Mouse (Mus musculus) hindbrain, embryonic 12.5 days (tissue): Measurements from ENCODE around the gene Wdfy3. TPM values are rescaled to one million over a fixed set of nuclear protein-coding genes. Genes with fewer than 3 reads are reported as not detected.
A peak's percentile ranks its signal among the peaks of the same experiment; 100 is the strongest.

Experiments used
- ATAC-seq: fragments of 200-750 bp; cut with Nextera tagmentation; 2 replicates; pipeline ENCODE4 v1.8.0; 2017; ENCODE audit warnings: moderate TSS enrichment; ENCODE audit not compliant: low FRiP score
- H3K27ac ChIP-seq: fragments of 300-500 bp; sonication (generic); 2 replicates; pipeline ENCODE4 v1.5.1; 2016; ENCODE audit warnings: mild to moderate bottlenecking
- H3K27me3 ChIP-seq: fragments of 300-500 bp; sonication (generic); 2 replicates; pipeline ENCODE4 v1.6.1; 2016; ENCODE audit warnings: mild to moderate bottlenecking
- H3K36me3 ChIP-seq: fragments of 300-500 bp; sonication (generic); 2 replicates; pipeline ENCODE4 v1.6.1; 2016; ENCODE audit warnings: mild to moderate bottlenecking
- H3K4me1 ChIP-seq: fragments of 300-500 bp; sonication (generic); 2 replicates; pipeline ENCODE4 v1.6.1; 2016
- H3K4me2 ChIP-seq: fragments of 300-500 bp; sonication (generic); replicated peaks from 2 replicates; pipeline ENCODE4 v1.6.1; 2016; ENCODE audit warnings: mild to moderate bottlenecking
- H3K4me3 ChIP-seq: fragments of 300-500 bp; sonication (generic); 2 replicates; pipeline ENCODE4 v1.5.1; 2016; ENCODE audit warnings: mild to moderate bottlenecking
- H3K9ac ChIP-seq: fragments of 300-500 bp; sonication (generic); 2 replicates; pipeline ENCODE4 v1.6.1; 2016; ENCODE audit warnings: mild to moderate bottlenecking, moderate library complexity
- H3K9me3 ChIP-seq: fragments of 300-500 bp; sonication (generic); replicated peaks from 2 replicates; pipeline ENCODE4 v1.6.1; 2016; ENCODE audit warnings: mild to moderate bottlenecking
- WGBS: fragments of 180-500 bp; shearing (Covaris S2); methylation state at CpG from one replicate; pipeline ENCODE4 v1.1.7; 2016; 5-methylcytosine and 5-hydroxymethylcytosine counted together
- polyA plus RNA-seq: library from polyadenylated mRNA; unstranded; fragments of >200 nt; fragmentation: Nextera tagmentation; extraction: Ambion mirVana; gene quantifications from 2 replicates; pipeline ENCODE4 v1.2.1, GENCODE M21; 2016

Wdfy3 gene
- polyA plus RNA-seq, 1 experiment from 2014 or later = 41.3 TPM

DNA sequence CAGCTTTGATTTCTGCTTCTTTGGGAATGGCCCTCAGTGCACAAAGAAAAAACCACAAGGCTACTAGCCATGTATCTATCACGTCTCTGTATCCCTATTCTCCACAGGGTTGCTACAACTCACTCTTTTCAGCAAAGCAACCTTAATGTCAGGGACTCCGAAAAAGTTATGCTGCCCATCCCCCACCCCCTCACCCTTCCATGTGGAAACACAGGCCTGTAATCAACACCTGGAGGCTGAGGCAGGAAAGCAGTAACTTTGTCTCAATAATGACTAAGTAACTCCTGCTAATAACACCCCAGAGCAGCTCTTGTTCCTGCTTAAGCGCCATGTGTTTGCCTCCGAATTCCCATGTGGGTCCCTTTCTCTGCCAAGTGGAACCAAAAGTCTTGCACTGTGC lies 17.3 kb downstream of the Wdfy3 start:
- H3K9me3 ChIP-seq = no peaks in the 10 kb centered on the region
- ATAC-seq = no peak
- H3K4me3 ChIP-seq = no peak overlapping the region
- H3K4me1 ChIP-seq = peaks cover 24% of the 10 kb centered on the region
- no peak overlapping the region for H3K9ac ChIP-seq
- H3K27me3 ChIP-seq = no peaks in the 10 kb centered on the region
- H3K36me3 ChIP-seq = peaks cover 4% of the 10 kb centered on the region
- no peak overlapping the region for H3K4me2 ChIP-seq
- 72% methylated on average over 4 of the region's 4 CpGs for WGBS
- H3K27ac ChIP-seq = no peak overlapping the region

DNA sequence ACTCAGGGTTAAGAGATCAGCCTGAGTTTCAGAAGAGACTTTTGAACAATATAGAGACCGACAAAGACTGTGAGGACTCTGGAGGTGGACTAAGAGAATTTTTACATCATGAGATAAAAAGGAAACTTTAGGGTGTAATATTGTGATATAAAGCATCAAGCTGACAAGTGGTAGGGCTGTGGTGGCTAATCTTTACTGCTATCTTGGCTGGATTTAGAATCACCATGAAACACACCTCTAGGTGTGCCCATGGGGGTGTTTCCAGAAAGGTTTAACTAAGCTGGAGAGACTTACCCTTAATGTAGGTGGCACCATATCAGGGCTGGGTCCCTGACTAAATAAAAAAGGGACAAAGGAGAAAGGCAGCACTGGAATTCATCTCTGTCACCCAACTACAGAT lies 19.0 kb downstream of the Wdfy3 start:
- WGBS = 91% methylated on average over 1 of the region's 1 CpGs
- no peaks in the 10 kb centered on the region for H3K27me3 ChIP-seq
- no peak overlapping the region for H3K27ac ChIP-seq
- no peak overlapping the region for H3K4me3 ChIP-seq
- H3K36me3 ChIP-seq = peaks cover 4% of the 10 kb centered on the region
- H3K4me2 ChIP-seq = no peak overlapping the region
- no peaks in the 10 kb centered on the region for H3K9me3 ChIP-seq
- H3K9ac ChIP-seq = no peak overlapping the region
- H3K4me1 ChIP-seq = peaks cover 19% of the 10 kb centered on the region
- no peak for ATAC-seq

DNA sequence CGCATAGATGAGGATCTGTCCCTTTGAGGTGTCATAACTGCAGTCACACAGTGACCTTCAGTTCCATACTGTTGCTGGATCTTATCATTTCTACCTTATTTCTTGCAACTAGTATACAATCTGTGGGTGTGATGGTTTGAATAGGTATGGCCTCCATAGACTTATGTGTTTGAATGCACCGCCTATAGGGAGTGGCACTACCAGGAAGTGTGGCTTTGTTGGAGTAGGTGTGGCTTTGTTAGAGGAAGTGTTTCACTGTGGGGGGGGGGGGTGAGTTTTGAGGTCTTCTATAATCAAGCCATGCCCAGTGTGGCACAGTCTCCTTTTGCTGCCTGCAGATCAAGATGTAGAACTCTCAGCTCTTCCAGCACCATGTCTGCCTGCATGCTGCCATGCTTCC lies 21.3 kb downstream of the Wdfy3 start:
- peaks cover 4% of the 10 kb centered on the region for H3K36me3 ChIP-seq
- no peak overlapping the region for H3K27ac ChIP-seq
- no peaks in the 10 kb centered on the region for H3K27me3 ChIP-seq
- ATAC-seq = no peak
- peaks cover 6% of the 10 kb centered on the region; the same call in 1 of the 2 replicates for H3K4me1 ChIP-seq
- no peak overlapping the region for H3K4me2 ChIP-seq
- 95% methylated on average over 2 of the region's 2 CpGs for WGBS
- no peak overlapping the region for H3K9ac ChIP-seq
- no peaks in the 10 kb centered on the region for H3K9me3 ChIP-seq
- H3K4me3 ChIP-seq = no peak overlapping the region

DNA sequence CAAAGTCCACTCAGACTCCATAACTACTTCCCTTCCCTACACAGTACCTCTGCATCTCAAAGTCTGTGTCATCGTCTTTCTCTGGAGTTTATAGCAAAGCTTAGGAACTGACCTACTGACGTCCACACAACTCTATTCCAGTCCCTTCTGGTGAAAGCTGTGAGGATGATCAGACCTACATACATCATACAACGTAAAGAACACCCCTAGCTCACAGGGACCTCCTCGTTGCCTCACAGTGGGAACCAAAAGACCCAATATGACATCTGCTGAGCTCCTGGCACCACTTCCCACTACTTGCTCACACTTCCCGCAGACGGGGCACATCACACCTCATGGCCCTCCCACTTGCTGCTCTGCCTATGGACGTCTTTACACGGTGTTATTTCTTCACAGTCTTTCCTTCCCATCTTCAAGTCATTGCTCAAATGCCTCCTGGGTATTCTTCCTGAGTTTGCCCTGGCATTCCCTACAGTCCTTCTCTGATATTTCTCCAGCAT lies 23.1 kb downstream of the Wdfy3 start:
- H3K36me3 ChIP-seq = no peaks in the 10 kb centered on the region
- no peak overlapping the region for H3K4me3 ChIP-seq
- H3K9me3 ChIP-seq = no peaks in the 10 kb centered on the region
- no peaks in the 10 kb centered on the region for H3K27me3 ChIP-seq
- no peak overlapping the region for H3K9ac ChIP-seq
- no peak overlapping the region for H3K4me2 ChIP-seq
- H3K4me1 ChIP-seq = peaks cover 3% of the 10 kb centered on the region; the same call in 1 of the 2 replicates
- H3K27ac ChIP-seq = no peak overlapping the region
- ATAC-seq = no peak
- 88% methylated on average over 8 of the region's 8 CpGs for WGBS

DNA sequence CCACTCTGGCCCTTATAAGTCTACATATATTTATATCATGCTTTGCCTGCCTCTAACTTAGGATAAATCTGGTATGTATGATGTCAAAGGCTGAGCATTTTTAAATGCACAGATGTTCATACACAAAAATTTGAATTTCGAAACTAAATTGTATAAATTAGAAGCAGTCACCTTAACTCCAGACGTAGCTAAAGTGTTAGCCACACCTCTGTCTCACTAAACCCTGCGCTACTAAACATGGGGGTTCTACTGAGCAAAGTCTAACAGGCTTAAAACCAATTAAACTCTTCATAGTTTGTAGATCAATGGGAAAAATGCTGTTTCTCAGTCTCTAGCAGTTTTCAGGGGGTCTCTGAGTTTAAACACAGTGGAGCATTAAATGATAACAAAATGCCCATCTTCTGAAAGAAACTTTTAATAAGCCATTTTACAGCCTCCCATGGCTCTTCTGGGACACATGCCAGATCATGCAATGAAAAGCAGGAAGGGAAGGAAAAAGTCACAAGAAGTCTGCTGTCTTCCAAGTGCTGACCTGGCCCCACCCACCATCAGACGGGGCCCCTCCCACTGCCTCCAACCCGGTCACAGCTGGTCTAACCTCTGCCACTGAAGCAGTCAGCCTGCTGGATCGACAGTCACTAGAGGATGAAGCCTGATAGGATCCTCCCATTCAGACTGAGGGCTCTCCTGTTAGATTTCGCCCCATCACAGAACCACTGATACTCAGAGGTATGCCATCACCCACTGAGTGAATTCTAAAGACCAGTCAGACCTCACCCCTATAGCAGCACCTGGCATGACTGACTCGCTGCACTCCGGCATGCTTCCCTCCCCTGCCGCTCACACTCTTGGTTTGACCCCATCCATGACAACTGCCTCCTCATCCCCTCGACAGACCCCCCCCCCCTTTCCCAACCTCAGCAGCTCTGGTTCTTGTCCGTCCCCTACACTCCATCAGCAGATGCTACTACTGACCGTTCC lies 23.8 kb downstream of the Wdfy3 start:
- H3K27ac ChIP-seq = no peak overlapping the region
- no peak overlapping the region for H3K9ac ChIP-seq
- no peak; the same call in 1 of the 2 replicates for ATAC-seq
- peaks cover 4% of the 10 kb centered on the region for H3K36me3 ChIP-seq
- peaks cover 3% of the 10 kb centered on the region; the same call in 1 of the 2 replicates for H3K4me1 ChIP-seq
- no peaks in the 10 kb centered on the region for H3K27me3 ChIP-seq
- H3K4me3 ChIP-seq = no peak overlapping the region
- no peak overlapping the region for H3K4me2 ChIP-seq
- H3K9me3 ChIP-seq = no peaks in the 10 kb centered on the region
- 82% methylated on average over 13 of the region's 13 CpGs for WGBS

DNA sequence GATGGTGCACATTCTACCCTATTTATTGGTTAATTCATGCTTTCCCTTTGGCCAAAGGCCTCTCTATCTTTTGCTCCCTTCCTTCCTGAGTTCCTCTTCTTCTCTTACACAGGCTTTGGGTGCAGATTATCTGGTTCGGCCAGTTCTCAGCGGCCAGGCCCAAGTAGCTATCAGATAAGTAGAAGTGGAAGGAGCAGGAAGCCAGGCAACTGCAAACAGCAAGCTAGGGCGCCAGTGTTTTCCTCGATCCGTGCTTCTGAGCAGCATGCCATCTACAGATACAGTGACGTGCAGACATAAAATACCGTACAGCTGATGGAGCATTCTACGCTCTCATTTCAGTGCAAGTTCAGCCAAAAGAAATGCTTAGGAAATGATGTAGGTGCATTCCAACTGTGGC lies 24.5 kb downstream of the Wdfy3 start:
- H3K36me3 ChIP-seq = peaks cover 12% of the 10 kb centered on the region
- no peak overlapping the region for H3K27ac ChIP-seq
- H3K27me3 ChIP-seq = no peaks in the 10 kb centered on the region
- ATAC-seq = no peak
- WGBS = 89% methylated on average over 8 of the region's 8 CpGs
- no peak overlapping the region for H3K4me2 ChIP-seq
- H3K4me1 ChIP-seq = peaks cover 3% of the 10 kb centered on the region; the same call in 1 of the 2 replicates
- no peaks in the 10 kb centered on the region for H3K9me3 ChIP-seq
- H3K9ac ChIP-seq = no peak overlapping the region
- H3K4me3 ChIP-seq = no peak overlapping the region

DNA sequence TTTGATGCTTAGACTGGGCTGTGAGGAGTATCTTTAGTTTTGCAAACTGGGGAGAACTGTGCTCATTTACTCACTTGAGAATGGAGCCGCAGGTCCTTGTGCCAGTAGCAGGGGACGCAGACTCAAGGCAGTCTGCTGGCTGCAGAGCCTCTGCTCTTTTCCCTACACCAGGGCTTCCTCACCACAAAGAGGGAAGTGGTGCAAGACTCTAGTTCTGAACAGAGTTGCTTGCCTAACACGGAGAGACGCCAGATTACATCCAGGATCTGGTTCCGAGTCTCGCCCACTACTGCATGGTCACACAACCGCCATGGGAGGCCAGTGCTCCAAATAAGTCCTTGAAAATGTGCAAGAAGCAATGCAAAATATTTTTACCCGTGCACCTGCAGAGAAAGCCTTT lies 36.4 kb downstream of the Wdfy3 start:
- no peak overlapping the region for H3K4me2 ChIP-seq
- ATAC-seq = no peak
- H3K4me3 ChIP-seq = no peak overlapping the region
- 95% methylated on average over 8 of the region's 8 CpGs for WGBS
- H3K36me3 ChIP-seq = peaks cover 90% of the 10 kb centered on the region
- no peaks in the 10 kb centered on the region for H3K9me3 ChIP-seq
- no peaks in the 10 kb centered on the region for H3K4me1 ChIP-seq
- no peak overlapping the region for H3K9ac ChIP-seq
- H3K27me3 ChIP-seq = no peaks in the 10 kb centered on the region
- no peak overlapping the region for H3K27ac ChIP-seq

DNA sequence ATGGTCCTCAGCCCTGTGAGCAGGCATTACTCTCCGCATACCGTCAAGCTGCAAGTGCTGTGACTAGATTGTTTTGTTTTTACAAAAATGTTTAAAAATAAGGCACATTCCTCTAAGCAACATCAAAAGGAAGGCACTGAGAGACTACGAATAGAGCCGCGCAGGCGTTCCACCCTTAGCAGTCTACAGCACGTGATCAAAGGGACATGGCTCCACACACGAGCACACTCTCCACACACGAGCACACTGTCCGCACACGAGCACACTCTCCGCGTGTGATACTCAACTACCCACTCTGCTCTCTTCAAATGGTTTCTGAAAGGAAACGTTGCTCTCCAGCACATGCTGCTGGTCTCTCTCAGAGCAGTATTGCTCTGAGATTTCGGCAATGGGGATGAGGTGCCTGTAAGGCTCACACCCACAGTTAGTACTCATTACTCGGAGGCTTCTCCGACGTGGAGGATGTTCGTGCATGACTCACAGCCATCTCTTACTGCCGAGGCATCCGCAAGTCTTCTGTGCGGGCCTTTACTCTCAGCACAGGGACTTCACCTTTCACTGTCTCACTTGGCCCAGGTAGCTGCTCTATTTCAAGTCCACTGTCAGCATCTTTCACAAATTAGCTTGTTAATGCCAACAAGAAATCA lies 37.0 kb downstream of the Wdfy3 start:
- WGBS = 91% methylated on average over 22 of the region's 22 CpGs
- Histone ChIP-seq H3K27me3 (no peaks in the 10 kb centered on the region), H3K4me1 (no peaks in the 10 kb centered on the region), H3K4me3 (no peak overlapping the region), H3K9ac (no peak overlapping the region), H3K9me3 (no peaks in the 10 kb centered on the region), H3K27ac (no peak overlapping the region), H3K4me2 (no peak overlapping the region), H3K36me3 (peaks cover 87% of the 10 kb centered on the region)
- no peak for ATAC-seq

DNA sequence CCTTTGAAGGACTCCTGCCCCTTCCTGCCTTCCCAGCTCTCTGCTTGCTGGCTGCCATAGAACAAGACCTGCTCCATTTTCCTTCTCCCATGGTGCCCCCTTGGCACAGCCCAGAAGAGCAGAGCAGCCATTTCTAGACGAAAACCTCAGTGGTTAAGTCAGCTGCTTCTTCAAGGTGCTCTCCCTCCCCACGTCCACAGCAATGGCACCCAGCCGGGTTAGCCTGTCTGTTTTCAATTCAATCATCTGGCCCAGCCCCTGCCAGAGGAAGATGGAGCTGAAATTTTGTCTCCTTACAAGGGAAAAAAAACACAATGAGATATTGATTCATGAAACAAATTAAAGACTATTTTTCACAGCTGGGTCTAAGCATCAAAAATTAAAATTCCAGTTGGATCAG lies 37.5 kb downstream of the Wdfy3 start:
- Histone ChIP-seq H3K4me1 (no peaks in the 10 kb centered on the region), H3K27ac (no peak overlapping the region), H3K36me3 (peaks cover 87% of the 10 kb centered on the region), H3K9me3 (no peaks in the 10 kb centered on the region), H3K4me2 (no peak overlapping the region), H3K4me3 (no peak overlapping the region), H3K27me3 (no peaks in the 10 kb centered on the region), H3K9ac (no peak overlapping the region)
- ATAC-seq = no peak
- 70% methylated on average over 3 of the region's 3 CpGs for WGBS

DNA sequence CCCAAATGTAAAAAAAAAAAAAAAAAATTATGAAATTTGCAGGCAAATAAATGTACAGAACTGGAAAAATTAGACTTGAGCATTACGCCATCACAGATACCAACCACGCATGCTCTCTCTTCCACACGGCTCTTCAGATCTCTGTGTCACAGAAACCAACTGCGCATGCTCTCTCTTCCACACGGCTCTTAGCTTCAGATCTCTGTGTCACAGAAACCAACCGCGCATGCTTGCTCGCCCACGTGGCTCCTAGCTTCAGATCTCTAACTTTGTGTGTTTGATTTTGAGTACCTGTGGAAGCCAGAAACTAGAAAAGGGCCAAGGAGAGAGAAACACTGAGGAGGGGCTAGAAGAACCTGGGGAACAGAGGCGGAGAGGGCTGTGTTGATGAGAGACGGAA lies 46.3 kb downstream of the Wdfy3 start:
- 95% methylated on average over 11 of the region's 11 CpGs for WGBS
- no peak for ATAC-seq
- Histone ChIP-seq H3K9ac (no peak overlapping the region), H3K27ac (no peak overlapping the region), H3K36me3 (peaks cover 45% of the 10 kb centered on the region), H3K4me3 (no peak overlapping the region), H3K4me1 (no peaks in the 10 kb centered on the region), H3K9me3 (no peaks in the 10 kb centered on the region), H3K27me3 (no peaks in the 10 kb centered on the region), H3K4me2 (no peak overlapping the region)

DNA sequence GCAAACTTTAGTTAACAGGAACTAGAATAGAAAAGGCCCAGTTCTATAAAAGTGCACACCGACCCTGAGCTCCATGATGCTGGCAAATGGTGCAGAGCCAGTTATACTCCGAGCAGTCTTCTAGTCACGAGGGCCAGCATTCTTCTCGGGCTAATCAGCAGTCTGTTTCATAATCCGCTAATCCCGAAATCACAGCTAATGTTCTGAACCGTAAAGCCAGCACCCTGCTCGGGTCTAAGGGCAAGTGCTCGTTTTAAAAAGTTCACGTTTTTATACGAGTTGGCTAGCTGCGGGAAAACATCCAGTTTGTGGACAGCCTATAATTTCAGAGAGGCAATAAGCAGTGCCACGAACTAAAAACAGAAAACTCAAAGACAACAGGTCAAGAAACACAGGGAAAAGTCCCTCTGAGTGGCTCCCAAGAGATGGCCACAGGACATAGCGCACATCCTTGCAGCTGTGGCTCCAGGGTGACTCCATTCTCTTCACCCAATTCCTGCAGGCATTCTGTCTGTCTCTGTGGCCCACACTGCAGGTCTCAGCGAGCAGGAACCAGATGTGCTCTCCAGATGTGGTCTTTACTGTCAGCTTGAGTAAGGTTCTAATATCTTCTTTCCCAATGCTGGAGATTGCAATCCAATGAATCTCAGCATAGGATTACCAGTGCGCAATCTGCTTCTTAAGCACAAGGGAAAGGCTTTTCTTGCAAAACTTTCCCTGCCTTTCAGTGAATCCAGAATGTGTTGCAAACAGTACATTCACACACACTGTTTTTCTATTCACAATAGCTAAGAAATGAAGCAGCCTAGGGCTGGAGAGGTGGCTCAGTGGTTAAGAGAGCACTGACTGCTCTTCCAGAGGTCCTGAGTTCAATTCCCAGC lies 47.5 kb downstream of the Wdfy3 start:
- Histone ChIP-seq H3K4me1 (no peaks in the 10 kb centered on the region), H3K4me3 (no peak overlapping the region), H3K9me3 (no peaks in the 10 kb centered on the region), H3K27me3 (no peaks in the 10 kb centered on the region), H3K9ac (no peak overlapping the region), H3K4me2 (no peak overlapping the region), H3K36me3 (peaks cover 39% of the 10 kb centered on the region), H3K27ac (no peak overlapping the region)
- WGBS = 94% methylated on average over 16 of the region's 16 CpGs
- ATAC-seq = no peak

DNA sequence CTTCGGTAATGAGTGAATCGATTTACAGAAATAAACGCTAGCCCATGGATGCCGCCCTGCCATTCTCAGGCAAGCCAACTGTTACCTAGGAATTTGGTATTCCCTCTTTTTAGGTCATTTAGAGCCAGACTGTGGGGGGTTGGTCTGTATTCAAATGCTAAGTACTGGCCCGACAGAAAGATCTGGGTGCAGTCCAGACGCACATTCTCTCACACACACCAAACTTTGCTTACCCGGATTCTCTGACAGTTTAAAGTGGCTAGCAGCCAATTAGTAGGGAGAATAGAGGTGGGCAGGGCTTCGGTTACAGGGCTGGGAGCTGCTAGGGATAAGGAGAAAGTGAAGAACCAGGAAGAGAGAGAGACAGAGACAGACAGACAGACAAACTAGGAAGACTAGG lies 55.5 kb downstream of the Wdfy3 start:
- 80% methylated on average over 8 of the region's 8 CpGs for WGBS
- peaks cover 20% of the 10 kb centered on the region for H3K36me3 ChIP-seq
- H3K4me2 ChIP-seq = no peak overlapping the region
- no peaks in the 10 kb centered on the region; the same call in 1 of the 2 replicates for H3K9me3 ChIP-seq
- H3K9ac ChIP-seq = no peak overlapping the region
- H3K27me3 ChIP-seq = no peaks in the 10 kb centered on the region
- peak; percentile 58; the same call in 1 of the 2 replicates for ATAC-seq
- no peak overlapping the region for H3K4me3 ChIP-seq
- no peak overlapping the region for H3K27ac ChIP-seq
- H3K4me1 ChIP-seq = peaks cover 7% of the 10 kb centered on the region; the same call in 1 of the 2 replicates
